In the genomic region with DNA sequence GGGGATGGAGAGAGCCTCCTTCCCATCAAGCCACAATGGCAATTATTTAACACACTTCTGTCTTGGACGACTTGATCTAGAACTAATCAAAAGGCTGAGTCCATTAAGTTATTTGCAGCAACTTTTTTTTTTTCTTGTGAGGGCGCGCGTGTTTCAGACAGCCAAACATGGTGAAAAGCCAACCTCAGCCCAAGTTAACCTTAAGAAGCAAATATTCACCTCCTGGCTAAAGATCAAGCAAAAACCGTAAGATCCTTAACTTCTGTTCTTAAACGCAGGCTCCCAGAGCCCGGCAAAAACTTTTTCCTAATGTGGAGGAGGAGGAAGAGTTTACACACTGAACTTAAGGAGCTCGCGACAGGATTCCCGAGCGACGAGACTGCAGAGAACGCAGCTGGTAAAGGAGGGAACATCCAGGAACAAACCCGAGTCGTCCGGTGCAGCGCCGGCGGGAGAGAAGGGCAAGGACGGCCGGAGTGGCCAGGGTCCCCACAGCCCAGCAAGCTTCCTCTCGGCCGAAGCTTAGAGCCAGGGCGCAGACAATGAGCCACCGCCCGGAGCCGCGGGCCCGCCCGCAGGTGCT, we compare ENCODE assay signal across 1 mouse cellular context.
TF ChIP-seq lines count a peak whose summit lies in the region.

No protein-coding gene starts in this region.

TF ChIP-seq in MEL, 35 proteins besides CTCF, POLR2A, EP300 and RAD21:
- TF ChIP-seq TBP (IDR thresholded peaks at IDR 0.05; ENCODE audit: low read depth, low read length) (no peak), ZMIZ1 (IDR thresholded peaks at IDR 0.05; ENCODE audit: low read depth, low read length) (no peak), SIN3A (IDR thresholded peaks at IDR 0.05; ENCODE audit: low read length) (peak; percentile 50), MAX (IDR thresholded peaks at IDR 0.05; ENCODE audit: low read length) (no peak), ETS1 (IDR thresholded peaks at IDR 0.05; ENCODE audit: low read depth, low read length) (no peak), USF2 (IDR thresholded peaks at IDR 0.05; ENCODE audit: borderline replicate concordance in 1 of 2, insufficient read depth in 1 of 2, low read depth in 1 of 2, low read length in 2 of 2) (no peak), MAZ (IDR thresholded peaks at IDR 0.05; ENCODE audit: low read depth, low read length) (no peak), MAFK (IDR thresholded peaks at IDR 0.05; ENCODE audit: borderline replicate concordance, low read depth, low read length) (no peak), NELFE (IDR thresholded peaks at IDR 0.05; ENCODE audit: low read depth, low read length) (no peak), GATA1 (IDR thresholded peaks at IDR 0.05; ENCODE audit: low read depth, low read length) (no peak), TCF12 (IDR thresholded peaks at IDR 0.05; ENCODE audit: low read depth, low read length) (0 out of 2 replicates have a peak, but pooled peaks have one; percentile 6), GABPA (IDR thresholded peaks at IDR 0.05; ENCODE audit: low read depth, low read length) (no peak), E2F4 (IDR thresholded peaks at IDR 0.05; ENCODE audit: borderline replicate concordance, low read depth, low read length) (no peak), MXI1 (IDR thresholded peaks at IDR 0.05; ENCODE audit: low read depth, low read length) (peak; percentile 65), POLR2AphosphoS2 (IDR thresholded peaks at IDR 0.05; ENCODE audit: low read length) (no peak), MYB (IDR thresholded peaks at IDR 0.05; ENCODE audit: low read depth, low read length) (no peak), BHLHE40 (IDR thresholded peaks at IDR 0.05; ENCODE audit: borderline replicate concordance, low read depth, low read length) (no peak), CHD2 (IDR thresholded peaks at IDR 0.05; ENCODE audit: low read length) (no peak), ELF1 (IDR thresholded peaks at IDR 0.05; ENCODE audit: low read depth, low read length) (no peak)
TF ChIP-seq in MEL: peak in this region for 3.
